Mouse (Mus musculus): ENCODE results near the gene 4930435E12Rik. TPM values are rescaled to one million over a fixed set of nuclear protein-coding genes. Genes with fewer than 3 reads are reported as not detected.
A peak's percentile ranks its signal among the peaks of the same experiment; 100 is the strongest.

Gene 4930435E12Rik
- total RNA-seq, 2 experiments from 2014 or later = not detected

GRCm38 (mm10) chr16:38785301-38785700 lies 43.2 kb downstream of the 4930435E12Rik start:
- DNase-seq (ENCODE audit: low spot score in 2 of 2) = no peak
- no peak for TF ChIP-seq CTCF (conservative IDR thresholded peaks at IDR 0.05)
- Histone ChIP-seq H3K4me3 (no peak overlapping the region), H3K27ac (no peak overlapping the region)

- H3K4me3 ChIP-seq = no peak overlapping the region
- no peak for TF ChIP-seq CTCF (conservative IDR thresholded peaks at IDR 0.05)
- H3K27ac ChIP-seq = no peak overlapping the region
- no peak for DNase-seq (ENCODE audit: low spot score in 2 of 2)
Measured at GRCm38 (mm10) chr16:38782524-38783067, 46.0 kb downstream of the 4930435E12Rik start.

GRCm38 (mm10) chr16:38781946-38782345 lies 46.6 kb downstream of the 4930435E12Rik start:
- no peak for DNase-seq (ENCODE audit: low spot score in 2 of 2)
- no peak for TF ChIP-seq CTCF (conservative IDR thresholded peaks at IDR 0.05)
- H3K4me3 ChIP-seq = no peak overlapping the region
- no peak overlapping the region for H3K27ac ChIP-seq

GRCm38 (mm10) chr16:38780960-38781572 lies 47.5 kb downstream of the 4930435E12Rik start:
- TF ChIP-seq CTCF (conservative IDR thresholded peaks at IDR 0.05) = no peak
- H3K4me3 ChIP-seq = no peak overlapping the region
- H3K27ac ChIP-seq = no peak overlapping the region
- no peak for DNase-seq (ENCODE audit: low spot score in 2 of 2)

- no peak for DNase-seq (ENCODE audit: low spot score in 2 of 2)
- Histone ChIP-seq H3K27ac (no peak overlapping the region), H3K4me3 (no peak overlapping the region)
- TF ChIP-seq CTCF (conservative IDR thresholded peaks at IDR 0.05) = peak; percentile 47
Measured at GRCm38 (mm10) chr16:38776342-38776741, 52.2 kb downstream of the 4930435E12Rik start.

DNA sequence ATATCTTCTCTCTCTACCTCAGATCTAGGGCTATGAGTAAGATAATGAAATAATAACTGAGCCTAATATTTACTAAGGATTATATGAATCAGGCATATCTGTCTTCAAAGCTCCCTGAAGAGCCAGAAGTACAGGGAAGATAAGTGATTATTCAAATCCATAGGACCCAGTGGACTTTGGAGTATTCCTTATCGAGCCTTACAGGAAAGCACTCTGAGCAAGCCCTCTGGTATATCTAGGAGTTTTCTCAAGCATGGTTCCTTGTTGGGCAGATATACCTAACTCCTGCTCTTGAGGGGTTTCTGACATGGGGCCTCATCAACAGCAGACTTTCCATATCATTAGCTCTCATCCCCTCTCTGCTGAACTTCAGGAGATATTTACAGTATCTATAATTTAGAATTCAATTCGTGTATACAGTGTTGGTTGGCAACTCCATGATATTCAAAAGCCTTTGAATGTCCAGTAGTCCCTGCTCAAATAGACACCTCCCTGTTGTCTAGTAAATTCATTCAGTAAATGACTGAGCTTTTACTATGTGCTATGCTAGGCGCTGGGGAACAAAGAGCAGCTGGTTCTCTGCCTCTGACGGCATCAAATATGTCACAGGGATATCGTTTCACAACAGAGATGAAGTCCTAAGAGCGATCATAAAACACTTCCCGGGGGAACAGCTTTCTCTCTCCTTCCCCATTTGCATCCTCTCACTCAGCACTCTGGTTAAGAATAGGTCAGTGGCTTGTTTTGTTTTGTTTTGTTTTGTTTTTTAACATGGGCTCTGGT lies 53.4 kb downstream of the 4930435E12Rik start:
- Histone ChIP-seq H3K27ac (no peak overlapping the region), H3K4me3 (no peak overlapping the region)
- no peak for DNase-seq (ENCODE audit: low spot score in 2 of 2)
- TF ChIP-seq CTCF (conservative IDR thresholded peaks at IDR 0.05) = no peak

- DNase-seq (ENCODE audit: low spot score in 2 of 2) = no peak
- H3K27ac ChIP-seq = no peak overlapping the region
- no peak overlapping the region for H3K4me3 ChIP-seq
- no peak for TF ChIP-seq CTCF (conservative IDR thresholded peaks at IDR 0.05)
Measured at GRCm38 (mm10) chr16:38772906-38773496, 55.5 kb downstream of the 4930435E12Rik start.

DNA sequence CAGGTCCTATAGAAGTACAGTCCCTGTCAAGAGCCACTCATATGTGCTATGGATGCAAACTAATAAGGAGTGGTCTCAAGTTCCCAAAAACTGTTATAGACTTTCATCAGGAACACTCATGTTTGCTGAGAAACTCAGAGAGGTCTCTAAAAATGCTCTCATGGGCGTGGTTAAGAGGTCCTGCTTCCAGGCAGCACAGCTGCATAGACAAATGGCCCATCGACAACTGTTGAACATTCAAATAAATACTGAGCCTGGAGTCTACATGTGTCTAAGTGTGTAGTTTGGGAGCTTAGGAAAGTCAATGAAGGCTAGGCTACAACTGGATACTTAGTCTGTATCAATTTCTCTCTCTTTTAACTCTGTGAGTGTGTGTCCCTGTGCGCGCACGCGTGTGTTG lies 57.4 kb downstream of the 4930435E12Rik start:
- no peak for DNase-seq (ENCODE audit: low spot score in 2 of 2)
- no peak overlapping the region for H3K4me3 ChIP-seq
- no peak overlapping the region for H3K27ac ChIP-seq
- no peak for TF ChIP-seq CTCF (conservative IDR thresholded peaks at IDR 0.05)

GRCm38 (mm10) chr16:38769529-38769928 lies 59.0 kb downstream of the 4930435E12Rik start:
- no peak for DNase-seq (ENCODE audit: low spot score in 2 of 2)
- H3K27ac ChIP-seq = peak overlapping the region; percentile 92
- TF ChIP-seq CTCF (conservative IDR thresholded peaks at IDR 0.05) = no peak
- H3K4me3 ChIP-seq = no peak overlapping the region

- H3K4me3 ChIP-seq = no peak overlapping the region
- peak overlapping the region; percentile 92 for H3K27ac ChIP-seq
- no peak for TF ChIP-seq CTCF (conservative IDR thresholded peaks at IDR 0.05)
- no peak for DNase-seq (ENCODE audit: low spot score in 2 of 2)
Measured at GRCm38 (mm10) chr16:38768386-38768785, 60.2 kb downstream of the 4930435E12Rik start.

DNA sequence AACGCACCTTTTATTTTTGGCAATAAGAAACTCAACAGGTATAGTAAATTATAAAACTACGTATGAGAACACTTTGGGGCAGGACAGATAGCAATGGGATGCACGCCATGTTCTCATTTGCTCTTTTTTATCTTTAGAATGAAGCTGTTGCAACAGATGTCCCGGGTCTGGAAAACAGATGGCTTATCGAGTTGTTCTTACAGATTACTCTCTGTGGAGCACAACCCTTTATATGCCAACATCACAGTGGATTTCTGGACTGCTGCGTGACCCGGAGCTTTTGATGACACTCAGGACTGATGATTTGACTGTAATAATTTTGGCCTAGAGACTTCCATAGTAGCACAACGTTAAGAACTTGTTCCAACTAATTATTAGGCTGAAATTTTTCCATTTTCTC lies 60.8 kb downstream of the 4930435E12Rik start:
- DNase-seq (ENCODE audit: low spot score in 2 of 2) = peak; percentile 78 to 82
- no peak for TF ChIP-seq CTCF (conservative IDR thresholded peaks at IDR 0.05)

DNA sequence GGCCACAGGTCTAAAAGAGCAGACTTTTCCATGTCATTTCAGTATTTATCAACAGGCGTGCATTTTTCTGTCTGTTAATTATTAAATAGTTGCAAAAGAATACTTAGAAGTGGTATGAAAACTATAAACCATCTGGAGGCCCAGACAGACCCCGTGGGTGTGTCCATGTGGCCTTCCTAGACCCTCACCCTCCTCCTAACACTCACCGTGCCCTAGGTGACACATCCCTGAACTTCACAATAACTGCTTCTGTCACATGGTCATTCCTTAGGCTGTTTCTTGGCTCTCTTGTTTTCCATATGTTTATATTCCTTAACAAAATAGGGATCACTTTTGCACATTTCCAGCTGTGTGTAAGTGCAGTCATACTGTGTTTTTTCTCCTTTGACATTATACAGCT lies 61.9 kb downstream of the 4930435E12Rik start:
- DNase-seq (ENCODE audit: low spot score in 2 of 2) = no peak
- TF ChIP-seq CTCF (conservative IDR thresholded peaks at IDR 0.05) = no peak
- H3K27ac ChIP-seq = peak overlapping the region; percentile 92
- no peak overlapping the region for H3K4me3 ChIP-seq

More for the DNA sequence above, 60.8 kb downstream of the 4930435E12Rik start:
- Histone ChIP-seq H3K4me3 (no peak overlapping the region), H3K27ac (peak overlapping the region; percentile 92)

DNA sequence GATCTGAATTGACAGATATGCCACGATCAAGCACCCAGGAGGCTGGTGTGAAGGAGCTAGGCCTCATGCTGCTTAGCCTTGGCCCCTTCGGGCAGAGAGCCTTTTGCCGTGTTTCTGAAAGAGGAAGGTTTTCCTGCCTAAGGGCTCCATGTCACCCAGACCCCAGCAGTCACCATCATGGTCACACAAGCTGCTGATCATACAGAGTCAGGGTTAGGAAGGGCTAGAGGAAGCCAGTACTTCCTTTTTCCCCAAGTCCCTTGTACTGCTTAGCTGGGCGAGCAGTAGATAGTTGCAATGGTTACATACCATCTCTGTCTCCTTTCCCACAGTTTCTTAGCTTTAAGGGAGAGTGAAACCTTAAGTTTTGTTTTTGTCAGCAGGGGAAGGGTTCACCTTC lies 65.0 kb downstream of the 4930435E12Rik start:
- H3K27ac ChIP-seq = peak overlapping the region; percentile 59; the same call in 1 of the 2 replicates
- no peak for TF ChIP-seq CTCF (conservative IDR thresholded peaks at IDR 0.05)
- no peak for DNase-seq (ENCODE audit: low spot score in 2 of 2)

More for the DNA sequence above, 65.0 kb downstream of the 4930435E12Rik start:
- H3K4me3 ChIP-seq = no peak overlapping the region
